Mouse (Mus musculus): ENCODE data around the gene Defb25. TPM values are rescaled to one million over a fixed set of nuclear protein-coding genes. Genes with fewer than 3 reads are reported as not detected.

Gene Defb25
- polyA plus RNA-seq, 1 experiment from 2014 or later = 0.67 TPM

- peaks cover 11% of the 10 kb centered on the region for H3K4me1 ChIP-seq (replicated peaks)
- H3K4me2 ChIP-seq (replicated peaks) = no peak overlapping the region
- no peaks in the 10 kb centered on the region for H3K36me3 ChIP-seq
- H3K4me3 ChIP-seq (replicated peaks) = no peak overlapping the region
- peak overlapping the region; percentile 82 for H3K27ac ChIP-seq
- 21% methylated on average over 11 of the region's 11 CpGs for WGBS
- ATAC-seq = peak; percentile 60
- H3K9ac ChIP-seq = no peak overlapping the region; the same call in 1 of the 2 replicates
- no peaks in the 10 kb centered on the region for H3K9me3 ChIP-seq
- no peaks in the 10 kb centered on the region for H3K27me3 ChIP-seq (replicated peaks)
Measured at GRCm38 (mm10) chr2:152639406-152640113, 16.7 kb upstream of the Defb25 start.

GRCm38 (mm10) chr2:152638865-152639264 is 16.0 kb upstream of the Defb25 start:
- H3K36me3 ChIP-seq = no peaks in the 10 kb centered on the region
- no peak overlapping the region for H3K4me2 ChIP-seq (replicated peaks)
- H3K4me1 ChIP-seq (replicated peaks) = peaks cover 11% of the 10 kb centered on the region
- H3K27me3 ChIP-seq (replicated peaks) = 0 out of 2 replicates have a peak, but pooled peaks cover 2% of the 10 kb centered on the region
- H3K9me3 ChIP-seq = no peaks in the 10 kb centered on the region
- WGBS = 52% methylated on average over 6 of the region's 6 CpGs
- no peak overlapping the region for H3K9ac ChIP-seq
- no peak overlapping the region for H3K4me3 ChIP-seq (replicated peaks)
- no peak for ATAC-seq
- peak overlapping the region; percentile 82 for H3K27ac ChIP-seq

GRCm38 (mm10) chr2:152637381-152637780 is 14.5 kb upstream of the Defb25 start:
- Histone ChIP-seq H3K4me3 (replicated peaks) (no peak overlapping the region), H3K4me1 (replicated peaks) (peaks cover 11% of the 10 kb centered on the region), H3K27ac (peak overlapping the region; percentile 86), H3K27me3 (replicated peaks) (0 out of 2 replicates have a peak, but pooled peaks cover 2% of the 10 kb centered on the region), H3K4me2 (replicated peaks) (no peak overlapping the region), H3K9me3 (no peaks in the 10 kb centered on the region), H3K9ac (no peak overlapping the region), H3K36me3 (no peaks in the 10 kb centered on the region)
- WGBS = 76% methylated on average over 4 of the region's 4 CpGs
- ATAC-seq = no peak

GRCm38 (mm10) chr2:152637006-152637322 is 14.1 kb upstream of the Defb25 start:
- Histone ChIP-seq H3K36me3 (no peaks in the 10 kb centered on the region), H3K27me3 (replicated peaks) (0 out of 2 replicates have a peak, but pooled peaks cover 2% of the 10 kb centered on the region), H3K4me1 (replicated peaks) (peaks cover 11% of the 10 kb centered on the region), H3K4me2 (replicated peaks) (no peak overlapping the region), H3K9me3 (no peaks in the 10 kb centered on the region), H3K27ac (peak overlapping the region; percentile 86), H3K4me3 (replicated peaks) (no peak overlapping the region), H3K9ac (no peak overlapping the region)
- ATAC-seq = no peak
- WGBS = 56% methylated on average over 6 of the region's 6 CpGs

GRCm38 (mm10) chr2:152636246-152637005 is 13.6 kb upstream of the Defb25 start:
- H3K4me3 ChIP-seq (replicated peaks) = no peak overlapping the region
- no peaks in the 10 kb centered on the region for H3K36me3 ChIP-seq
- peaks cover 11% of the 10 kb centered on the region for H3K4me1 ChIP-seq (replicated peaks)
- H3K4me2 ChIP-seq (replicated peaks) = peak overlapping the region; percentile 41; the same call in 1 of the 2 replicates
- WGBS = 46% methylated on average over 23 of the region's 23 CpGs
- H3K9ac ChIP-seq = no peak overlapping the region
- peak overlapping the region; percentile 86 for H3K27ac ChIP-seq
- H3K9me3 ChIP-seq = no peaks in the 10 kb centered on the region
- H3K27me3 ChIP-seq (replicated peaks) = 0 out of 2 replicates have a peak, but pooled peaks cover 2% of the 10 kb centered on the region
- peak; percentile 80 for ATAC-seq

GRCm38 (mm10) chr2:152634311-152634710 is 11.5 kb upstream of the Defb25 start:
- Histone ChIP-seq H3K9me3 (no peaks in the 10 kb centered on the region), H3K36me3 (no peaks in the 10 kb centered on the region), H3K4me3 (replicated peaks) (no peak overlapping the region), H3K27me3 (replicated peaks) (0 out of 2 replicates have a peak, but pooled peaks cover 2% of the 10 kb centered on the region), H3K4me1 (replicated peaks) (peaks cover 3% of the 10 kb centered on the region), H3K4me2 (replicated peaks) (no peak overlapping the region), H3K9ac (no peak overlapping the region), H3K27ac (0 out of 2 replicates have a peak overlapping the region, but pooled peaks have one; percentile 6)
- no peak for ATAC-seq
- WGBS = 70% methylated on average over 29 of the region's 29 CpGs

- Histone ChIP-seq H3K4me2 (replicated peaks) (no peak overlapping the region; the same call in 1 of the 2 replicates), H3K27ac (no peak overlapping the region), H3K4me1 (replicated peaks) (peaks cover 3% of the 10 kb centered on the region), H3K36me3 (no peaks in the 10 kb centered on the region), H3K9ac (no peak overlapping the region), H3K27me3 (replicated peaks) (peaks cover 7% of the 10 kb centered on the region), H3K4me3 (replicated peaks) (no peak overlapping the region), H3K9me3 (no peaks in the 10 kb centered on the region)
- 32% methylated on average over 17 of the region's 17 CpGs for WGBS
- no peak for ATAC-seq
Measured at GRCm38 (mm10) chr2:152633334-152633733, 10.5 kb upstream of the Defb25 start.

- Histone ChIP-seq H3K4me1 (replicated peaks) (peaks cover 10% of the 10 kb centered on the region), H3K36me3 (no peaks in the 10 kb centered on the region), H3K9ac (no peak overlapping the region), H3K4me3 (replicated peaks) (no peak overlapping the region), H3K27ac (no peak overlapping the region), H3K27me3 (replicated peaks) (peaks cover 31% of the 10 kb centered on the region), H3K9me3 (no peaks in the 10 kb centered on the region), H3K4me2 (replicated peaks) (no peak overlapping the region)
- no peak for ATAC-seq
- 83% methylated on average over 6 of the region's 6 CpGs for WGBS
Measured at GRCm38 (mm10) chr2:152629904-152630303, 7.1 kb upstream of the Defb25 start.

GRCm38 (mm10) chr2:152629239-152629638 is 6.4 kb upstream of the Defb25 start:
- H3K9ac ChIP-seq = no peak overlapping the region
- H3K27ac ChIP-seq = no peak overlapping the region
- 29% methylated on average over 3 of the region's 3 CpGs for WGBS

GRCm38 (mm10) chr2:152628066-152628465 is 5.2 kb upstream of the Defb25 start:
- Histone ChIP-seq H3K9me3 (no peaks in the 10 kb centered on the region), H3K27ac (peak overlapping the region; percentile 27; the same call in 1 of the 2 replicates), H3K4me2 (replicated peaks) (peak overlapping the region; percentile 77), H3K27me3 (replicated peaks) (peaks cover 29% of the 10 kb centered on the region), H3K4me3 (replicated peaks) (peak overlapping the region; percentile 47; the same call in 1 of the 2 replicates), H3K4me1 (replicated peaks) (peaks cover 10% of the 10 kb centered on the region), H3K36me3 (no peaks in the 10 kb centered on the region), H3K9ac (no peak overlapping the region)
- ATAC-seq = no peak
- 48% methylated on average over 17 of the region's 17 CpGs for WGBS

More at GRCm38 (mm10) chr2:152629239-152629638, 6.4 kb upstream of the Defb25 start:
- no peaks in the 10 kb centered on the region for H3K9me3 ChIP-seq
- no peak overlapping the region; the same call in 1 of the 2 replicates for H3K4me2 ChIP-seq (replicated peaks)
- H3K4me1 ChIP-seq (replicated peaks) = peaks cover 10% of the 10 kb centered on the region
- H3K36me3 ChIP-seq = no peaks in the 10 kb centered on the region
- H3K27me3 ChIP-seq (replicated peaks) = peaks cover 29% of the 10 kb centered on the region
- ATAC-seq = no peak
- H3K4me3 ChIP-seq (replicated peaks) = no peak overlapping the region

- Histone ChIP-seq H3K9me3 (no peaks in the 10 kb centered on the region), H3K27ac (peak within 1 kb of the TSS; percentile 27; the same call in 1 of the 2 replicates), H3K4me1 (replicated peaks) (peaks cover 10% of the 10 kb centered on the region), H3K9ac (peak within 1 kb of the TSS; percentile 50), H3K4me2 (replicated peaks) (peak within 1 kb of the TSS; percentile 77), H3K36me3 (no peaks in the 10 kb centered on the region), H3K27me3 (replicated peaks) (peaks cover 29% of the 10 kb centered on the region), H3K4me3 (replicated peaks) (peak within 1 kb of the TSS; percentile 47)
- under 1% methylated on average over 55 of the region's 59 CpGs for WGBS
- peak; percentile 72 for ATAC-seq
Measured at GRCm38 (mm10) chr2:152626774-152627591, 4.1 kb upstream of the Defb25 start, which contains the start of gene Rem1. Gene Rem1, plus strand, starts transcription at chr2:152626951.

All from intestine, embryonic 15.5 days (tissue).